Mouse (Mus musculus) G1E-ER4 (cell line): ENCODE measurements around the gene Actr1a. TPM values are rescaled to one million over a fixed set of nuclear protein-coding genes. Genes with fewer than 3 reads are reported as not detected.

Experiments used
- GATA1 ChIP-seq: IDR thresholded peaks from one replicate; pipeline ENCODE4 v1.8.0; 2012; ENCODE audit warnings: low read length, inconsistent platforms
- polyA plus RNA-seq: library from polyadenylated mRNA; stranded (reverse); fragments of >175 nt; gene quantifications from 2 replicates; pipeline ENCODE4 v1.2.3, GENCODE M21; 2012

Actr1a gene
- polyA plus RNA-seq, 1 experiment, result 28.6 TPM

DNA sequence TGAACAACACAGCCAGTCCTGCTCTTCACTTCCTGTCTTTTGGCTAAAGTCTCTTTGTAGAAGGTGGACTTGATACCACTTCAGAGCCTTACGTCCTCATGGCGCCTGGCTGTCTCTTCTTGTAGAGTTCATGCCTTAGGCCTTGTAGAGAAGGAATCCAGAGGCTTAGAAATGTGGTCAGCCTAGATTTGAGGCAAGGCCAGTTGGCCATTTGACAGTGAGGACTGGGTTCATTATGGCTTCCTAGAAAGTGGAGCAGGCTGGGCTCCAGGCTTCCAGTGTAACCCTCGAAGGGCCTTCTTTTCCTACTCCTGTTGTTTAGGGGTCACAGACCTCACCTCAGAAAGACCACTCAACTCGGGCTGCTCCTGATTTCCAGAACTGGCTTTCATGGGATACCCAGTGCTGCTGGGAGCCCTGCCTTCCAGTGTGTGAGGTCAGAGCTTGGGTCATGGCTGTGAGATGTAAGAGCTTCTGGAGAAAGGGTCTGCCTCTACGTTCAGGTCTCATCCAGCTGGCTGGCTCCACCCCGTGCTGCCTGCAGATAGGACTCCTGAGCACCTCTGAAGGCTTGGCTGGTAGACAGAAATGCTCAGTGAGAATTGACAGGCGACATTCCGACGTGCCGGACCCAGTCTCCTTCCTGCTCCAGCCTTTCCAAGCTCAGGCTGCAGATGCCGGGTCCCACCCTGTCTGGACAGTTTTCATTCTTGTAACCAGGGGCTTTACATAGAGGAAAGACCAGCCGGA, 16.7 kb upstream of the Actr1a start:
- TF ChIP-seq GATA1, result no peak

DNA sequence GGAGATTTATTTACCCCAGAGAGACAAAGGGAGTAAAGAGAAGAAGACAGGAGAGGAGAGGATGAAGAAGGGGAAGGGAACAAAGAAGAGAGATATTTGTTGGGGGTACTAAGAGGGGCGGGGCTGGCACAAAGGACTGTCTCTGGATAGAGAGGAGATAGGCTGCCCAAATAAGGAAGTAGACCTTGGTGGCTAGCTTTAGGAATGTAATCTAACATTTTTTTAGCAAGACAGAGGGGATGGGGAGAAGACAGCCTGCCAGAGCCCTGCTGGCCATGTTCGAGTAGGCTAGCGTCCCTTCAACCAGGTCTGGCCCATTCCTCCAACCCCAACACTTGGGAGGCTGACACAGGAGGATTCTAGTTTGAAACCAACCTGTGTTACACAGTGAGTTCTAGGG, 14.0 kb upstream of the Actr1a start:
- TF ChIP-seq GATA1, result no peak

DNA sequence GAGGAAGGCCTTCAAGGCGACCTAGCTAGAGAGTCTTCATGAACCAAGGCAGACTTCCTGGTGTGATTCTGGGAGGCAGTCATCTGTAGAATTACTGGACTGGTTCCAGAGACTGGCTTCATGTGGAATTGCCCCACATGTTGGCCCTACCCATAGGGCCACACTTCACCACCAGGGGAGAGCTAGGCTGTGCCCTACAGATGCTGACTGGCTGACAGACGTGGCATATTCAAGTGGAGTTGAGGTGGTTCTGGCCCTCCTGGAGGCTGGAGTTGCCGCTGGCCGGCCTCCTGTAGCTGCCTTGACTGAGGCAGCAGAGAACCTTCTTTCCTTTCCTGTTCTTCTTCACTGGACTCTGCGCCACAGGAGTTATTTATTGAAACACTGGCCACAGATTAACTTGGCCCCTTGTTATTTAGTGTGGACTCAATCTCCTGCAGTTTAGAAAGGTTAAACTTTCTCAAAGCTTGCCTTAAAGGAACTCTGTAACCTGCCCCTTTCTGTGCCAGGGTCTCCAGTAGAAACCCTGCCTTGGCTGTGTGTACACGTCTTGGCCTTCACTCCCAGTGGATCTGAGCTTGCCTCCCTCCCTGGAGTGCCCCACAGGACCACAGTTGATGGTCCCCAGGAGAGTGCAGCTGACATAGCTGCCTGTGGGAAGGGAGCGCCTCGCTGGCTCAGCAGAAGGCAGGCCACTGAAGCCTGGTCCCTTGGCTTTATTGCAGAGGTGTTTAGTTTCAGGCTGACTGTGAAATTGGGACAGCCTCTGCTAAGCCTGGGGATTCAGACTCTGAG, 11.2 kb upstream of the Actr1a start:
- no peak for TF ChIP-seq GATA1

DNA sequence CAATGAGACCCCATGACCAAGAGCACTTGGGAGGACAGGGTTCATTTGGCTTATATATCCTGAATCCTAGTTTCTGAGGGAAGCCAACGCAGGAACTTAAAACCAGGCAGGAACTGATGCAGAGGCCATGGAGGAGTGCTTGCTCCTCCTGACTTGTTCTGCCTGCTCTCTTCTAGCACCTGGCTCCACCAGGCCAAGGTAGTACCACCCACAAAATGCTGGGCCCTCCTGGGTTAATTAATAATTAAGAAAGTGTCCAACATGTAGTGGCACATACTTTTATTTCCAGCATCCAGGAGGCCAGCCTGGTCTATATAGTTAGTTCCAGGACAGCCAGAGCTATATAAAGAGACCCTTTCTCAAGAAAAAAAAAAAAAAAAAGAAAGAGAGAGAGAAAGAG, 8.5 kb upstream of the Actr1a start:
- TF ChIP-seq GATA1, result no peak

DNA sequence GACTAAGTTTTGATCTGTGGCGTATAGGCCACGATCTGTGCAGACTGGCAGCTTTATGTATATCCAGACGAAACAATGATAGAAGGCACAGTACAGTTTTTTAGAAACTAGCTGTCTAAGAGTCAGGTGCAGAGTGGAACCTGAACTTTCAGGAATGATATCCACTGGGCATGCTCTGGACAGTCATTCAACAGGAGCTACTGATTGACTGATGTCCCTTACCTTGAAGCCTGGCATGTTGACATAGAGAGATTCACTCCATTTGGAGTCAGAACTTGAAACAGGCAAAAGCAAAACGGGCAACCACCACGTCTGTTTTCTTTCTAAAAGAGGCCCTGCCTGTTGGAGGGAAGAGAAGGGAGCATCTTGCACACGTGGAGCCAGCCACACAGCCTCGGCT, 5.0 kb upstream of the Actr1a start:
- TF ChIP-seq GATA1, result no peak

DNA sequence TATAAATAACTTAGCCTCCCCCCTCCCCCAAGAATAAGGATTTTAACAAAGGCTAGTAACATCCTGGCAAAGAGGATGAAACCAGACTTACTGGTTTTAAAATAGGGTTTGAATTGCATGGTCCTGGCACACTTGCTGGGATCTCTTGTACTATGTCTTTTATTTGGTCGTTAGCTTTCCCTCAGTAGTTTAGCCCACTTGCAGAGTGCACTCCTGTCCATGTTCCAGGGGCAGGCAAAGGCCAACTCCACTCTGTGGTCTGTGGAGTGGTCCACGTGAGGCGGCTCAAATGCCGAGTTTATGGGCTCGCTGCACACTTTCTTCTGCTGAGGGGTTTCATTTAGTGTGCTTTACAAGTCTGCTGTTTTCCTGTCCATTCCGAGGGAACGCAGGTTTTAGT, 4.3 kb upstream of the Actr1a start:
- TF ChIP-seq GATA1, result no peak

DNA sequence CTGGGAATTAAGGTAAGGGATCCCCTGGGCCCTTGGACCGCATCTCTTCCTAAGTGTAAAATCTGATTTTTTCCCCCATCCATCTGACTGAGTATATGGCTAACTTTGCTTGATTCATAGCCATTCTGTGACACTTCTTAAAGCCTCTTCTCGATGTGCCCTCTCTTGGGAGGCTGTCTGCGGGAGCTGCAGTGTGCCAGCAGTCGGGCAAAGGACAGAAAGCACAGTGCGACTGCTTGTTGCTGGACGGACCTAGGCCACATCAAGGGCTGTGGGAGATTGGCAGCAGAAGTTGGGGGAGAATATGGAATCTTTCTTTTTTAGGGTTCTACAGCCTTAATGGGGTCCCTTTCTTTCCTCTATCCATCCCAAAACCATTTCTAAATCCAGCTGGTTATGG, 3.8 kb upstream of the Actr1a start:
- no peak for TF ChIP-seq GATA1

DNA sequence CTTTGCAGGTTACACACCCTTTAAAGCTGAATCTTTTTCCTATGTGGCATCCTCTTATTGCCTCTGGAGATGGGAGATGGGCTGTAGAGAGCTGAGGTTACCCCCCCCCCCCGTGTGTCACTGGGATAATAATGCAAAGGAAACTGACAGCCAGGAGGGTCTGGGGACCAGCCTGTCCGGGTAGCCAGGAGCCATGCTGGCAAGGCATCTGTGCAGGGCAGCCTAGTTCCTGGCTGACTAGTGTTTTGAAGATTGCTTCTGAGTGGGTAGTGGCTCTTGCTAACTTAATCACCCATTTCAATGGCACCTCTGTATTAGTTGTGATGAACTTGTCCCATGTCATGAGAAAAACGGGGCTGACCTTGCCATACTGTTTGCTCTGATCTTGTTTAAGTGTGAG, 2.9 kb upstream of the Actr1a start:
- no peak for TF ChIP-seq GATA1

DNA sequence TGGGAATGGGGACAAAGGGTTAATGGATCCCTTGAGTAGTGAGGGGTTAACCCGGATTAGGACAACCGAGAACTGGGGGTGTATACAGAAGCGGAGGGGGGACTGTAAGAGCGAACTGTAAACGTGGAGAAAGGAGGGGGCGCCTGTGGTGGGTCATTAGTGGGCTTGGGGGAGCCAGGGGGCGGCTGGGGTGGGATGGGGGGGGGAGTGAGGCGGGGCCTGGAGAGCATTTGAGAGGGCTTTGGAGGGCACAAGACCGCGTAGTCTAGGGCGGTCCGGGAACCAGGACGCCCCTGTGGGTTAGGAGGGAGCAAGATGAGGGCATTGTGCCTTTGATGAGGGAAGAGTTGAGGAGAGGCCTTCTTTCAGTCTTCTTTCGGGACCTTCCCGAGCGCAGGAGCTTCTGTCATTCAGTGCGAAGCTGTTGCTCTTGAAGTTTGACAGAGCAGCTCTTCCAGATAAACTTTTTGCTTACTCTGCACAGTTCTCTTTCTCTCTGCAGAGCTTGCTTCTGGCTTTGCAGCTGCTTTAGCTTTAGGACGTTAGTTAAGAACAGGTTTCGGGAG, 2.0 kb upstream of the Actr1a start:
- TF ChIP-seq GATA1, result no peak

DNA sequence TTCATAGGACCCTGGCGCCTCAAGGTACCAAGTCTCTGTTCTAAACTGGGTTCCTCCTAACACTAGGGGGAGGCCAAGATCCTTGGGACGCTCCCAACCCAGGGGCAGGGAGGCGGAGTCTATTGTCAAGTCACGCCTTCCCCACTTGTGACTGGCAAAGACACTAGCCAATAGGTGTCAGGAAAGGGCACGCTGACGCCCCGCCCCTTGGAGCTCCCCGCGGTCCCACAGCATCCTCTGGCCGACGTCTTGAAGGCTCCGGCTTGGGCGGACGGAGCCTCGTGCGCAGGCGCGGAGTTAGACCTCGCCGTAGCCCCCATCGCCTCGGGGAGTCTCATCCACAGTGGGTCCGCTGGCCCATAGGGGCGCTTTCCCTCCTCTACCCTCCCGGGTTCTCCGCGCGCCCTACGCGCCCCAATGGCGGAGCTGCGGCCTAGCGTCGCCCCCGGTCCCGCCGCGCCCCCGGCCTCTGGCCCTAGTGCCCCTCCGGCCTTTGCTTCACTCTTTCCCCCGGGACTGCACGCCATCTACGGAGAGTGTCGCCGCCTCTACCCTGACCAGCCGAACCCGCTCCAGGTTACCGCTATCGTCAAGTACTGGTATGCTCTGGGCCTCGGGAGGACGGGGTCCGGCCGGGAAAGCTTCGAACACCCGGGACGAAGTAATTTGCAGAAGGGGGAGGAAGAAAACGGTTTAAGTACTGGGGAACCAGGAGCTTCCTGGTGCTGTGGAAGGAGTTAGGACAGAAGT, 1.3 kb upstream of the Actr1a start, which contains the start of gene Sufu:
Gene Sufu (plus strand): TSS at position 211 of the 750 bp plus-strand sequence.
- no peak for TF ChIP-seq GATA1

DNA sequence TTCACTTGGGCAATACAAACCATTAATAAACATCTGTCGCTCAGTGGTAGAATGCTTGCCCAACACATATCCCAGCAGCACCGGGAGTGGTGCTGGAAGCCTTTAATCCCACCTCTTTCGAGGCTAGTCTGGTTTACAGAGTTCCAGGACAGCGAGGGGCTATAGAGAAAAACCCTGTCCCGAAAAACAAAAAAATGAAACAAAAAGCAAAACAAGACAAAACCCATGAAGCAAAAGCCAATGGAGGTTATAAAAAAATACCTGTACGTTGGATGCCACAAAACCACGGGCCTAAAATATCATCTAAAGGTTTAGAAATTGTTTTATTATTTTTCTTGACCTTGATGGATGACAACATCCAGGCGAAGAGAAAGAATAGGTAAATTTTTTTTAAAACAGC, 561 bp upstream of the Actr1a start:
- no peak for TF ChIP-seq GATA1

DNA sequence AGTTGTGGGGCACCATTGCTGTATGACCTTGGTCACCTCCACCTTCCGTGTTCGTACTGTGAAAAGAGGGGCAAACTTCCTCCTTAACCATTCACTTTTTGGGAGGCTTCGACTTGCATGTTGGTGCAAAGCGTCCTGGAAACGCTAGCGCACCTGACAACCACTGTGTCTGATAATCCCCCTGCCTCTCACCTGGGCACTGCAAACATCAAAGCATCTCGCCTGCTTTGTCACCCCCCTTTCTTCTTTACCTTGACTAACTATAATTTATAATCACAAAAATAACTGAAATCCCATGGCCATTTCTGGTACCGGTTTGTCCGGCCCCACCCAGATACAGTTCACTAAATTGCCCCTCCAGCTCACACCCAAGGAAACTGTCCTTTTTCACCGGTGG, 838 bp downstream of the Actr1a start:
- no peak for TF ChIP-seq GATA1

DNA sequence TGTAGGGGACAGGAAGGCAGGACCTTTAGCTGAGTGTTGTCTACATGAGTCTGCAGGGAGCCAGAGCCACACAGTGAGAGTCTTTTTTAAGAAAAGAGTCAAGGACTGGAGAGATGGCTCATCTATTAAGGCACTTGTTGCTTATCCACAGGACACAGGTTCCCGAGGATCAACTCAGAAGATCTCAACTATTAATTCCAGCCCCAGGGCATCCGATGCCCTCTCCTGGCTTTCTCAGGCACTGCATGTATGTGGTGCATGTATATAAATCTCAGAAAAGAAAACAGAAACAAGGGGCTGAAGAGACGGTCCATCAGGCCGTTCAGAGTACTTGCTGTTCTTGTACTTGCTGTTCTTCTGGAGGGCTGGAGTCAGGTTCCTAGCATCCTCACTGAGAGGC, 3.5 kb downstream of the Actr1a start:
- no peak for TF ChIP-seq GATA1

DNA sequence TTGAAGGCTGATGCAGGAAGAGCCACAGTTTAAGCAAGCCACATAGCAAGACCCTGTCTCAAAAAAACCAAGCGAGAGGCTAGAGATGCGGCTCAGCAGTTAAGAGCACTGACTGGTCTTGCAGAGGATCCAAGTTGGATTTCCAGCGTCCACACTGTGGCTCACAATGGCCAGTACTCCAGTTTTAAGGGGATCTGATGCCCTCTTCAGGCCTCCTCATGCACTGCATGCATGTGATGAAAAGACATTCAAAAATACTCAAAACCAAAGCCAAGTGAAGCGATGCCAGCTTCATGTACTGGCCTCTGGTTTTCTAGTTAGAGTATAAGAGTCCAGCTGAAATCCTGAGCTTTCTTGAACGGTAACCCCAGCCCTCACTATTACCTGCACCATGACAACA, 5.7 kb downstream of the Actr1a start:
- TF ChIP-seq GATA1, result no peak

DNA sequence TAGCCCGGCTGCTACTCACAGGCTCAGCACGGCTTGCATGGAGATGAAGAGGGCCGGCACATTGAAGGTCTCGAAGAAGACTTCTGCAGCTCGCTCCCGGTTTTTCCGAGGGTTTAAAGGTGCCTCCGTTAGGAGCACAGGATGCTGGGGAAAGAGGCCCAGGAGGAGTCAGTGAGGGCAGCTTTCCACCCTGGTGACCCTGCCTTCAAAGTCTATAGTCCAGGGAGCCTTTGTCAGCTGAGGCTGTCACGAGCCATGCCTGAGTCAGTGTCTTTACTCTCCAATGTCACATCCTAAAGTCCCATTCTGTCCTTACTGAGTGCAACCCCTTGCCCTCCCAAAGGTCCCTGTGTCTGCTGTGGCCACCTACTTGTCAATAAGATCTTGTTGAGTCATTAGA, 13.3 kb downstream of the Actr1a start:
- TF ChIP-seq GATA1, result no peak

DNA sequence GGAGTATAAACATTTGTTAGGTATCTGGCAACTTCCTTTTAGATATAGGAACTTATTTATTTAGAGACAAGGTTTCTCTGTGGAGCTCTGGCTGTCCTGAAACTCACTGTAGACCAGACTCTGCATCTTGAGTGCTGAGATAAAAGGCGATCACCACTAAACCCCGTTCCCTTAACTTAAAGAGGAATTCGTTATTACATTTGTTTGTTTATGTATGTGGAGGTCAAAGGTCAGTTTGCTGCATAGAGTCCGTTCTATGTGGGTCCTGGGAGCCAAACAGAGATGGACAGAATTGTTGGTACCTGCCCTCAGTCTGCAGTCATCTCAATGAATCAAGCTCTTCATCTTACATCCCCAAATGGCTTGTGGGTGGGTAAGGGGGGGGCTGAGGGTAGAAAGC, 19.7 kb downstream of the Actr1a start:
- no peak for TF ChIP-seq GATA1

DNA sequence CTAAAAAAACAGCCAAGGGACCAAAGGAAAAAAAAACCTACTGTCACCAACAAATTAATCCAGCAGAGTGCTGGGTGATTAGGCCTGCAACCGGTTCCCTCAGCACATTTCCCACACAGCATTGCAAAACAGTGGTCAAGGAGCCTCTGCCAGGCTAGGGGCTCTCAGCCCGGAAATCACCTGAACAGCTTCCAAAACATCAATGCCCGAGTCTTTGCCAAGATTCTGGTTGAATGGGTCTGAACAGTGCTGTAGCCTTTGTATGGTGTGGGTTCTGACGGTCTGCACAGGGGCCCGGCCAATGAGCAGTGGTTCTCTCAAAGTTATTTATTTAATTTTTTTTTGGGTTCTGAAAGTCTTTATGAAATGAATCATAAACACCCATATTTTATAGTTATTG, 20.1 kb downstream of the Actr1a start:
- no peak for TF ChIP-seq GATA1
